20 mouse cellular contexts compared by ENCODE assay signal in genomic region chr4:142139729-142140128, GRCm38 (mm10). TPM values are rescaled to one million over a fixed set of nuclear protein-coding genes. Genes with fewer than 3 reads are reported as not detected.
"Had no signal": no experiment of that assay in that cellular context is flagged by ENCODE, and none has a peak within 500 bp of the region (broad histone marks: within the 10 kb centered on the region; RNA-seq: fewer than 3 reads in every experiment).

No protein-coding gene starts in this region.

- DNase-seq: lung, adult 2 months; lung, postnatal 14 days; lung, postnatal 36 days; retina, postnatal 1 day; right cerebral cortex, adult 18-20 months; right cerebral cortex, postnatal 25 days; right cerebral cortex, postnatal 4 days; spleen, adult 18-20 months; thymus, adult 18-20 months; thymus, postnatal 14 days; thymus, postnatal 36 days had no signal

- H3K4me3 ChIP-seq: lung, embryonic 15.5 days; midbrain, embryonic 13.5 days; myocyte; neural tube, embryonic 13.5 days; neural tube, embryonic 15.5 days had no signal

- H3K27ac ChIP-seq: lung, embryonic 15.5 days; macrophage; midbrain, embryonic 13.5 days; neural tube, embryonic 13.5 days; neural tube, embryonic 15.5 days had no signal

- H3K27me3 ChIP-seq: lung, embryonic 15.5 days; midbrain, embryonic 13.5 days; neural tube, embryonic 13.5 days; neural tube, embryonic 15.5 days had no signal

- H3K9me3 ChIP-seq: lung, embryonic 15.5 days; midbrain, embryonic 13.5 days; neural tube, embryonic 13.5 days; neural tube, embryonic 15.5 days had no signal

- H3K9ac ChIP-seq: lung, embryonic 15.5 days; midbrain, embryonic 13.5 days; neural tube, embryonic 13.5 days; neural tube, embryonic 15.5 days had no signal

- ATAC-seq: lung, postnatal 0 days; midbrain, embryonic 13.5 days; midbrain, embryonic 16.5 days had no signal

- H3K4me1 ChIP-seq: lung, embryonic 15.5 days had no signal

- H3K4me2 ChIP-seq: lung, embryonic 15.5 days; midbrain, embryonic 11.5 days; midbrain, embryonic 13.5 days; neural tube, embryonic 13.5 days; neural tube, embryonic 15.5 days had no signal

- H3K36me3 ChIP-seq: lung, embryonic 15.5 days had no signal

RNA-seq across cellular contexts. Expression of gene Tmem51, which starts 55.6 kb away (rescaled TPM):
- polyA plus RNA-seq: myocyte had no signal
